Mouse (Mus musculus) A20 (cell line): ENCODE data around the gene Actrt3.
A peak's percentile ranks its signal among the peaks of the same experiment; 100 is the strongest.

Experiments used
- DNase-seq: peaks from one replicate; pipeline ENCODE4 v3.0.0-alpha.2; 2011; ENCODE audit warnings: low read depth, low spot score

The Actrt3 gene

DNA sequence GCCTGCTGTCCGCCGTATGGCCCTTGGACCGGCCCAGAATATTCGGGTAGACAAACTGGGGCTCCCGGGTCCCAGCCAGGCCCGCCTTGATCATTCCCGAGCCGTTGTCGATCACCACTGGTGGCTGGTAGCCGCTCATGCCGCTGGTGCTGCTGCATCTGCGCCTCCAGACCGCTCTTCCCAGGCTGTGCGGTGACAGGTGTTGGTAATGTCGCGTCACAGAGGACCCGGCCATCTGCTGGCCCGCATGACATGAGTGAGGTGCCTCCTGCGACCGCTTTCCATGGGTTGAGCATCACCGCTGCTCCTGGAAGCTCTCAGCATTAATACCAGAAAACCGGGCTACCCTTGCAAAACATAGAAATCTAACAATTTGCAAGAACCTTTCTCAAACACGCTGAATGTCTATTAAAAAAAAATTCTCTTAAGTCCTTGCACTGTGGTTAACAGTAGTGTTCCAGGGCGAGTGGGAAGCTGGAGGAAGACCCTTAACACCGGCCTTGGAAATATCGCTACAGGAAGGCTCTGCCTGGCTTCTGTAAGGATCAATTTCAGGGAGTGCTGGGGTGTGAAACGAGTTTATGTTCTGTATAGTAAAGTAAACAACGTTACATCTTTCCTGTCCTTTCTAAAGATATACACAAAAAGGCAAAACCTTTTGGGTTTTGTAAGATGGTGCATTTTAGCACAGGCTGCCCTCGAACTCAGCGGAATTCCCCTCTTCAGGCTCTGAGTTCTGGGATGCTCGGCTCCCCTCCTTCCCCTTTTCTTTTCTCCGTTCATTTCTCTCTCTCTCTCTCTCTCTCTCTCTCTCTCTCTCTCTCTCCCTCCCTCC is at the start of gene Actrt3:
Actrt3 (minus strand) TSS at position 229 of the 835 bp plus-strand sequence.
- peak; percentile 40 for DNase-seq

DNA sequence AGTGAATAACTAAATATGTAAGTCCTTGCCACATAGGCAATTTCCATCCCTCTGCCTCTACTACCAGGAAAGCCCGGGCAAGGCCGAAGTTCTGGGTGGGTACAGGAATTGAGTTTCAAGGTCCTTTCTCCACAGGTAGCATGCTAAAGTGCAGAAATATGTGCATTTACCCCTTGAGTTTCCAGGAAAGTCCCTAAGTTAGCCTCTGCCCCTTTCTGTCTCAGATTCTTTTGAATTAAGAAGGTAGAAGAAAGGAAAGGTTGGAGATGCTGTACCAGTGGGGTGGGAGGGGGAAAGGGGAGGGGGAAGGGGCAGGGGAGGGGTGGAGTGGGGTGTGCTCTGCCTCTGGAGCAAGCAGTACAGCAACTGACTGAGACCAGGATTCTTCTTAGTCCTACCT is 48.7 kb upstream of the Actrt3 start:
- no peak for DNase-seq

DNA sequence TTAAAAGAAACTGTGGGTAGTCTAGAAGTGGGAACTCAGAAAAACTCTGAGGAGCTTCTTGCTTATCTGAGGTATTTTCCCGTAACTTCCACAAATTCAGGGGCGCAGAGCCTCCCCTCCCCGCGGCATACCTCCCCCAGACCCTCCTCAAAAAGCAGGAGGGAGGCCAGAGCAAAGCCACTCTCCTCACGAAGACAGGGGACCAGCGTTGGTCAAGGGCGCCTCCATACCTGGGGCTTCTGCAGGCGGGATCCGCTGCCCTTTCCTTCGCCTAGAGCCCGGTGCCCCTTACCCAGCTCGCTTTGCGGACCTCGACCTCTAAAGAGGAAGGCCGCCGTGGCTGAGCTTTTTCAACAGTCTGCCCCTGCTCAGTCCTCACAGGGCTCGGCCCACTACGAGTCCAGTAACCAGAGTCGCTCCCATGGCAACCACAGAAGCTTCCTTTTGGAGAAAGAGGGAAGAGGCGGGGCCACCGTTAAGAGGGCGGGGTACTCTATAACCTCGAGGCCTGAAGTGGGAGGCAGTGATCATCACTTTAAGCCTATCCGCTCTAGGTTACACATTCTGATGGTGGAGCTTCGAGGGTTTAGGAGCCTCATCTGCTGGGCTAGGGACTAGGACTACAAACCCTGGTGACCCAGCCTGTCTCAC is 47.8 kb upstream of the Actrt3 start, which contains the start of gene Lrrc34:
Lrrc34 (minus strand) TSS at position 430 of the 651 bp plus-strand sequence.
- DNase-seq = no peak

DNA sequence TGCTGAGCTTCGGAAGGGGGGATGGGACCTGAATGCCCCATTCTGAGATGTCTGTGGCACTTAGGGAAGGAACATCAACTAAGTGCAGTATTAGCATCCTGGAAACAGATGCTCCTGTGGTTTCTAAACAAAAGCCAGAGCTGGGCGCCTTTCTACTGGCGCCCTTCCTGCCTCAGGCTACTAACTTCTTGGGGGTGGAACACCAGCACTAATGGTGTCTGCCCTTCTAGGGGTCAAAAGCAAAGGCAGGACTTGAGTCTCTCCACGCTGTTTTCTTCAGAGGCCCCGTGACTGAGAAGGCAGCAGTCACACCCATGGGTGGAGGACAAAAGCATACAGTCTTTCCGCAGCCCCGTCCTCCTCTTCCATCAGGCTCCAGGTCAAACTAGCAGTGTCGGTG is 47.0 kb upstream of the Actrt3 start:
- no peak for DNase-seq

DNA sequence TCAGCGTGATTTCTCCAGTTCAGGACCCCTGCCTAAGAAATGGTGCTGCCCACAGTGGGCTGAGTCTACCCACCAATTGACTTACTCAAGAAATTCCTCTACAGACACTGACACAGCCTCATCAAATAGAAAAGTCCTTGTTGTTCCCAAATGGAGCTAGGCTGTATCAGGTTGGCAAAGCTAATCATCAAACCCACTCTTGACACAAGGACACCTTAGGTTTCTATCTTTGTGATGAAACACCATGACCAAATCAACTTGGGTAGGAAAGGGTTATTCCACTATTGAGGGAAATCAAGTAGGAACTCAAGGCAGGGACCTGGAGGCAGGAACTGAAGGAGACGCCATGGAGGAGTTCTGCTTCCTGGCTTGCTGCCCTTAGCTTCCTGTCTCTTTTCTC is 44.5 kb upstream of the Actrt3 start, which contains the start of gene Lrriq4:
Lrriq4 (plus strand) TSS at position 301 of the 400 bp plus-strand sequence.
- no peak for DNase-seq

DNA sequence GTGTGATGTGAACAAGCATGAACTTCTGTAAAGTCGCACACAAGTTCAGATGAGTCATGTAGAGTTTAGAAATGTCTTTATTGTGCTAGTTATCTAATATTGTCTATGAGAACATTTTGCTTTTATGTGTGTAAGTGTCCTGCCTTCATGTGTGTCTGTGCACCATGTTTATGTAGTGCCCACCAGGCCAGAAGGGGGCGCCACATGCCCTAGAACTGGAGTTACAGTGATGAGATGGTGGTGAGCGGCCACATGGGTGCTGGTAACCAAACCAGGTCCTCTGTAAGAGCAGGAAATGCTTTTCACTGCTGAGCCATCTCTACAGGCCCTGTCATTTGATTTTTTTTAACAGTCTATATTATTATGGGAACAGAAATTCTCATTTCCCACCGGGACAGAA is 35.9 kb upstream of the Actrt3 start:
- DNase-seq = no peak

DNA sequence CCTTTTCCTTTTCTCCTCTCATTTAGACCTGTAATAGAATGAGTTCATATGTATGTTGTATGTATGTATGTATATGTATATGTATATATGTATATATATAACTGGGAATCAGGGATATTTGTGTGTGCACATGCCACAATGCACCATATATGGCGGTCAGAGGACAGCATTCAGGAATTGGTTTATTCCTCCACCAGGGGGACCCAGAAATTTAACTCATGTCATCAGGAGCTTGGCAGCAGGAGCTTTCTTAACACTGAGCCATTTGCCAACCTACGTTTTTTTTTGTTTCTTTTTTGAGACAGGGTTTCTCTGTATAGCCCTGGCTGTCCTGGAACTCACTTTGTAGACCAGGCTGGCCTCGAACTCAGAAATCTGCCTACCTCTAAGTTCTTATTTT is 33.9 kb upstream of the Actrt3 start:
- DNase-seq = no peak

DNA sequence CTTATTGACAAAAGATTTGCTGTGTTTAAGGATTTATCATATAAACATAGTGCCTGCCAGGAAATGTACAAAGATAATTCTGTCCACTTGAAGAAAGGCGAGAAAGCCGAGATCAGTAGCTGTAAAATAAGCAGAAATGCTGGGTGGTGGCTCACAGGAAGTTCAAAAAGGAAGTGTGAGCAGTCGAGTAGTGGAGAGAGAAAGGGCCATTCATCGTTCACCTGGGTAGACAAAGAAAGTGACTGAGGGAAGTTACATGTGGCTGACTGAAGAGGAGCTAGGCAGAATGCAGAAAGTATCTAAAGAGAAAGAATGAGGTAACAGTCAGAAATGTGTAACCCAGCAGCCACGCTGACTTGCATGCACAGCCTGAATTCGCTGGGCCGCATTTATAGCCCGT is 20.4 kb upstream of the Actrt3 start:
- DNase-seq = peak; percentile 65

DNA sequence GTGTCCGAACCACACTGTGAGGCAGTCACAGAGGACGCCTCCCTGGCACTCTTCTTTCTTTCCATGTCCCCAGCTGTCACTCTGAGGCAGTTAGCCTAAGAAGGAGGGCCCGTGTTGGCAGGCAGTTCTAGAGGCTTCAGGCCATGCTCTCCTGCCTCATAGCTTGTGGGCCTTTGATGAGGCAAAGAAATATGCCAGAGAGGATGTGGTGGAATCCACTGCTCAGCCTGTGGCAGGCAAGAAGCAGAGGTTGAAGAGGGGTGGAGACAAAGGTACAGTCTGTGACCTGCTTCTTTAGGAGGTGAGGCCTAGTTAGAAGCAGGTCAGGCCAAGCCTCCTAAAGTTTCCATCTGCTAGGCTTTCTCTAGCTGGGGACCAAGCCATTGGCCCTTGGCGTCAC is 11.2 kb upstream of the Actrt3 start:
- no peak for DNase-seq

DNA sequence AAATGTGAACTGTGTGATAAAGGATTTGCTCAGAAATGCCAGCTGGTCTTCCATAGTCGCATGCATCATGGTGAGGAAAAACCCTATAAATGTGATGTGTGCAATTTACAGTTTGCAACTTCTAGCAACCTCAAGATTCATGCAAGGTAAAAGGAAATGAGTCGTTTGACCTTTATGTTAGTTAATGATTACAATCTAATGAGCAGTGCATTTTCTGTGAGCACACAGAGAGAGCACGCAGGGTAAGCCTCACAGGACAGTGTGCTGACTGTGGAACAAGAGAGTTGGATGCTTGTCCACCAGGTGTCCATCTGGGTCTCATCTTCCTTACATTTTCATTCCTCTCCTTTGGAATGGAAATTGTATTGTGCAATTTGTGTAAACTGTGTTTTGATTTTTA is 9.3 kb upstream of the Actrt3 start:
- no peak for DNase-seq

DNA sequence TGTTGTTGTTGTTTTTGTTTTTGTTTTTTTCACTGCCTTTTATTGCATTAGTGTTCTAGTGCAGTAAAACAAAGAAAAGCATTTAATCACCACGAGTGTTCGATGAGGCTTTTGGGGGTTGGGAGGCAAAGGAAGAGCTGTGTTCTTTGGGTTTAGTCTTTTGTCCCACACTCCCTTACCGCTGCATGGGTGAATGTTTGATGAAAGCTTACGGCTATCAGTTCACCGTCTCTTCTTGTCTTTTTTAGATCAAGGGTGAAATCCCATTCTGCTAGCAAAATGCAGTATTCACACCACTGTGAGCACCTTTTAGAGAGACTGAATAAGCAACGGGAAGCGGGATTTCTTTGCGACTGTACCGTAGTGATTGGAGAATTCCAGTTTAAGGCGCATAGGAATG is 3.5 kb upstream of the Actrt3 start:
- no peak for DNase-seq

DNA sequence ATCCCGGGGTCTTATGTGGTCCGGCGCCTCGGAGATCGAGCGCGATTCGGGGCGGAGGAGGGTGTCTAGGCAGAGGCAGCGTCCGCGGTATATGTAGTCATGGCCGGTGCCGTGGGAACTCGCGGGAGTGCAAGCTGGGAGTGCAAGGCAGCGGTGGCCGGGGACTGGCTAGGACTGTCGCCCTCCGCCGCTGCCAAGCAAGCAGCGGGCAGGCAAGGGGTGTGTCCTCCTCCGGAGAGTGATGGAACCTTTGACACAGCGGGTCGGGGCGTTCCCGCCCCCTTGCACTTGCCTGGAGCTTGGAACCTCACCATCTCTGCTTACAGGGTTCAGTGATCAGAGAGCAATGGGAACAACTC is 3.0 kb upstream of the Actrt3 start:
- no peak for DNase-seq

DNA sequence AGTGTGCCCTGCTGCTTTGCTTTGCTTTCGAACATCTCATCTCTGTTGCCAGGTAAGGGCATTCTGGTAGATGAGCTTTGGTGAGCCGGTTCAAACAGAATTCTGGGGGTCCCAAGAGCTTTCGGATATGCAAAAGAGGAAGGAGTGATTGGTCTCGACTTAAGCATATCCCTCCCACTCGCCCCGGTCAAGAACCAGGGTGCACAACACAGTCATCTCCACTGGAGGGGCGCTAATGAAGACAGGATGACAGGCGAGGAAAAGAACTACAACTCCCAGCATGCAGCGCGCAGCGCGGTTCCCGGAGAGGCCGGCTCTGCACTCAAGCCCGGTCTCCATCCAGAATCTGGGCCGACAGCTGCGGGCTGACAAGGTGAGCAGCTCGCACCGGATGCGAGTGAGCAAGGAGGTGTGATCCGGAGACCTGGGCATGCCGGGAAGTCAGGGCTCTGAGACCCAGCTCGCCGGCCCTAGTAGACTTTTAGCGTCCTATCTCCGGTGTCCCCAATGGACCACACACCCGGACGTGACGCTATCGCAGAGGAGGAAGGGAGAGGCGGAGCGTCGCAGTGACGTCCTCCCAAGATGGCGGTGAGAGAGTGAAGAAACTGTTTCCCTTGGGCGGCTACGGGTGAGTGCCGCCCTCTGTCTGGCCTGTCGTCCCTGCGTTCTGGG is 2.5 kb upstream of the Actrt3 start, which contains the start of gene Mynn:
Mynn (plus strand) TSS at position 1 of the 675 bp plus-strand sequence.
- peak; percentile 99 for DNase-seq

DNA sequence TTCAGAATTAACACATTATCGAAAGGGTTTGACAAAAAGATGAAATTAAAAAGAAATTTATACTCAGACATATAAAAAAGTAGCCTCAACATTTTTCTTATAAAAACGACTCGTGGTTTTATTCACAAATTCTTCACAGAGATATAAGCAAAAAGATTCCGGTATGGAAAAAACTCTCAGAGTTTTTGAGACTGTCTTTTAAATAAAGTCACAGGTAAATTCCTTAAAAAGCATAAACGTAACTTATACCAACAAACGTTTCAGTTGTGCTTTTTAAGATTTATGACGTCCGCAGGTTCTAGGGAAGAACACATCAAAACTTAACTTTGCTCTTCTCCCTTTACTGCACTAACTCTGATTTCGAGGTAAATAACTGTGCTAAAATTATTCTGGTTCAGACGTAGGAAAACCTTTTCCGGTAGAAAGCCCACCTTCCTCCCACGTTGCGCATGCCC is 1.9 kb upstream of the Actrt3 start:
- DNase-seq = no peak

DNA sequence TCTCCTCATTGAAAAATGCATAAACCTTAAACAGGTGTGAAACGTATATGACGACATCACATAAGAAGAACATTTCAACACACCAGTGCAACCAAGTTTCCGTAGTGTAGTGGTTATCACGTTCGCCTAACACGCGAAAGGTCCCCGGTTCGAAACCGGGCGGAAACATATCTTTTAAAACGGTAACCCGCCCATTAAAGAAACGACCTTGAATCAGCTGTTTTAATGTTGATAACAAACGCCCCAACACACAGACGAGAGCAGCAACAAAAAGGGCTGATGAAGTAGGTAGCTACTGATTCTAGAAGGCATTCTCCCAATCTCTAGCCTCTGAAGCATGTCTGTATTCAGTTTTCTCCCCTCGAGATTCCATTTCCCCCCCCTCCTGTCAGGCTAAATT is 1.4 kb upstream of the Actrt3 start:
- DNase-seq = peak; percentile 94

DNA sequence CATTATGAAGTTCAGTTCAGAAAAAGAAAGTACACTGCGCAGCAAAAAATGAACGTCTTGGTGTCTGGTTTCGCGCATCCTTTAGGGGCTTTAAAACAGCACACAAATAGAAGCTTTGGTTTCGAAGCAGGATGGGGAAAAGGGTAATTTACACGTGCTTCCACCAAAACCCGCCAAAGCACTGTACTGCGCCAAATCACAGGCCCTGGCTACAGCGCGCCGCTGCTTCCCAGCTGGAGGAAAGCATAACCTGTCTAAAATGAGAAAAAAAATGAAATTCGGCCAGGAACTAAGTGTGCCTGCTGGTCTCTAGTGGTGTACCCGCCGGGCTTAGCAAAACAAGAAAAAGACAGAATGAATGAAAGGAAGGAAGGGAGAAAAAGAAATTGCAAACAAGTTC is 978 bp upstream of the Actrt3 start:
- no peak for DNase-seq

DNA sequence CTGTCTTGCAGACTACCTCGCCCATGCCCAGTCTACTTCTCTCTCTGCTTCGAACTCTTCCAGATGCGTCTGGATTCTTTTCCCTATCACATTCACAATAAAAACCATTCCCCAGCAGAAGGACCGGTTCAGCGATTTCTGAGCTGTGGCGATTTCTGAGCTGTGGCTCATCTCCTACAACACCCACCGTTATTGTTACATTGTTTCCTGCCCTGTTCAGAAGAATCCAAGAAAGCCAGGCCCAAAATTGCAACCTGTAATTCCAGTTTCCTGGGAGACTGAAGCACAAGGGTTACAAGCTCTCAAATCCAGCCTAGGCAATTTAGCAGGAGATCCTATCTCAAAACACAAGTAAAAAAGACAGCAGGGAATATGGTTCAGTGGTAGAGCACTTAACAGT is 2.5 kb downstream of the Actrt3 start:
- no peak for DNase-seq

DNA sequence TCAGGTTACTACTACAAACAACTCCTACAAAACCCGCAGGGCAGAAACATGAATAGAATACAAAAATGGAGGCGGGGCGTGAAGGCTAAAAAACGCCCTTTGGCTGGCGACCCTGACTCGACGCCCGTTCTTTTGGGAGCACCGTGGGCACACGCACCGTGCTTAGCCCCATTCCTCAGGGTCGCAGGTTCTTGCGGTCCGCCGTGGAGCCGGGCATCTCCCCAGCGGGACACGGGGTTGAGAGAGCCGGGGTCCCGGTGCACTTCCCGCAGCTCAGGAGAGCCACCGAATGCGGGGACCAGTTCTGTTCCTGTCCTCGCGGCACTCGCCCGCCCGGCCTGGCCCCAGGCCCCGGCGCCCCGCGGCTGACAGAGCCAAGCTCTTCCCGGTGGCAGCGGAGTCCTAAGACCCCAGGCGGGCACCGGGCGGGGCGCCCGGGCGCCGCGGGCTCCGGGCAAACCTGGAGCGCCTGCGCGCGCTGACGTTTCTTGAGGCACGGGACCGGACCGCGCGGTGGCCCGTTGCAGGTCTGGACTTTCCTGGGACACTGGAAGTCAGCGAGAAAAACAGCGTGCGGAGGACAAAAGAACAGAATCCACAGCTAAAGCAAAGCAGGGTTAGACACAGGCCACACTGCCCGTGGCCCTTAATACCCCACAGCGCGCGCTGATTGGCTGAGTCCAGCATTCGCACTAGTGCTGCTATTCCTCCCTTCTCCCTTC is 4.5 kb downstream of the Actrt3 start:
- DNase-seq = peak; percentile 67

DNA sequence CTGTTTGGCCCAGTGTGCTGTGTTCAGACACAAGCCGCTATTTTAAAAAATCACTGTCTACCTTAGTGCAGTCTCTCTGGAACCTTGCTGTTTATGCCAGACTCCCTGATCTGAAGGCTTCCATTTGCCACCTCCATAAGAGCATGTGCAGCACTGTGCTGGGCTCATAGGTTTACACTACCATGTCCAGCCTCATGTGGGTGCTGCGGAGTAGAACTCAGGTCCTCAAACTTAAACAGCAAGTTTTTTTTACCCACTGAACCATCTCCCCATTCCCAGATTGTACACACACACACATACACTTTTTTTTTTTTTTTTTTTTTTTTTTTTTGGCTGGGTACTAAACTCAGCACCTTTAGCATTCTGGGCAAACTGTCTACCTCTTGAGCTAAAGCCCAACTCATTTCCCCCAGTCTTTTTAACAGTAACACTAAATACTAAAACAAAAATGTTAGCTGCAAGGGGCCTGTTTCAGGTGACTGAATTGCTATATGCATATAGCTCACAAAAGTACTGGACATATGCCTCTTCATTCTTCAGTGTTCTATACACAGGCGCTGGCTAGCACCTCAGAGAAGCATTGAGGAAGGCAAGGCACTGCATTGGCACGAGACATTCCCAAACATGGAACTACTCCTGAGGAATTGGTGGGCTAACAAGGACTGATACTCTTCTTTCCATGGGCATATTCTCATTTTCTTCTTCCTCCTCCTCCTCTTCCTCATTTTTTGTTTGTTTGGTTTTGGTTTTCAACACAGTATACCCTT is 5.8 kb downstream of the Actrt3 start:
- peak; percentile 66 for DNase-seq

DNA sequence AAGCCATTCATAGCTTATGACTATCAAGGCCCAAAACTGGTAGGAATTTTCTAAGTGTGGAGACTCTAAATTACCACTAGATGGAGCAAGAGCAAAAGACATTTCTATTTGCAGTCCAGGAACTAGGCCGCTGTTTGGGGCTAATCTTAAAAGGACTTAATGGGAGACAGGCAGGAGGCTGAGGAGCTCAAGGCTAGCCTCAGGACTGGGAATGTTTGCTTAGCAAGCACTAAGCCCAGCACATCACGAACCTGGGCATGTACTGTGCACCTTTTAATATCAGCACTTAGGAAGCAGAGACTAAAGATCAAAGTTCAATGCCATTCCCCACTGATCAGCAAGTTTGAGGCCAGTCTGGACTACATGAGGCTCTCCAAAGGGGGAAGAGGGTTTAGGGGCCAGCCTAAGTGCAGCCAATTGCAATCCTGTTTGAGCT is 7.3 kb downstream of the Actrt3 start:
- DNase-seq = peak; percentile 69

DNA sequence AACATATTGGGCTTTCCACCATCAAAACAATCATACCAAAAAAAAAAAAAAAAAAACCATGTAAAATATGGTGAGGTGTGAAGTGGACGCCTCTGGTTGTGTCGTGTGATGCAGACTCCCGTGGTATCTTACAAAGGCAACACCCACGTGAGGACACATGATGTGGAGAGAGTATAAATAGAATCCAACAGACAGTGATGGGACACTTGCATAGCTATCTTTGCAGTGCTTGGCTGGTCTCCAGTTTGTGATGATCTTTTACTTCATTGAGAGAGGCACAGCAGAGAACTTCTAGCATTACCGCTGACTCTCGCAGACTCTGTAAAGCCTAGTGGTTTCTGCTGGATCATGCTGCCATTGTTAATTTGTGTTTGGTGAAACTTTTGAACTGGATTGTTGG is 10.9 kb downstream of the Actrt3 start:
- no peak for DNase-seq
